Mouse (Mus musculus) megakaryocyte, embryonic 14.5 days (primary cell): ENCODE measurements at regions not wholly inside any gene's neighbourhood (a gene's known extent, or its start where the extent isn't known, plus 50 kb on each side); places are given as distances from the start of the nearest gene placed in this dataset.

Experiments used
- FLI1 ChIP-seq: IDR thresholded peaks from 2 replicates; pipeline ENCODE4 v1.6.1; 2012; ENCODE audit warnings: low read length, inconsistent platforms, mixed read lengths
- GATA1 ChIP-seq: IDR thresholded peaks from 3 replicates; pipeline ENCODE4 v1.6.1; 2012; ENCODE audit warnings: mixed read lengths, low read length, inconsistent platforms, borderline replicate concordance

GRCm38 (mm10) chr16:42676406-42677075 lies 199.1 kb upstream of the Zbtb20 start:
- TF ChIP-seq GATA1 = no peak
- no peak for TF ChIP-seq FLI1
